Mouse (Mus musculus) heart, adult 2 months (tissue): ENCODE measurements around the gene Emx2.

Source experiments
- CTCF ChIP-seq: fragments of 200-600 bp; IDR thresholded peaks from 2 replicates; pipeline ENCODE4 v1.8.1; 2022; ENCODE audit warnings: antibody characterized with exemption, mild to moderate bottlenecking, moderate library complexity
- EP300 ChIP-seq: fragments of 200-500 bp; IDR thresholded peaks from 2 replicates; pipeline ENCODE4 v1.6.1; 2011; ENCODE audit warnings: low read depth, low read length, control low read depth; ENCODE audit not compliant: insufficient read depth
- POLR2A ChIP-seq: fragments of 200-500 bp; IDR thresholded peaks from 2 replicates; pipeline ENCODE4 v1.6.1; 2011; ENCODE audit warnings: mild to moderate bottlenecking, low read depth, low read length, control low read depth; ENCODE audit not compliant: insufficient read depth

GRCm38 (mm10) chr19:59457951-59458742 is at the start of gene Emx2:
- TF ChIP-seq EP300: no peak
- no peak for TF ChIP-seq POLR2A
- TF ChIP-seq CTCF: no peak
